Comparison of ENCODE assay signal across 8 mouse cellular contexts in genomic region chr16:58523972-58524850, GRCm38 (mm10). TPM values are rescaled to one million over a fixed set of nuclear protein-coding genes. Genes with fewer than 3 reads are reported as not detected.
A peak's percentile ranks its signal among the peaks of the same experiment; 100 is the strongest.
DNase-seq lines count a peak whose midpoint lies in the region; ATAC-seq lines count a peak whose summit lies in the region.

Gene St3gal6 (minus strand): TSS chr16:58524243.

- H3K27me3 ChIP-seq in intestine, embryonic 14.5 days (replicated peaks; ENCODE audit: control insufficient read depth, insufficient read depth, low read length): no peaks in the 10 kb centered on the region
- H3K27me3 ChIP-seq in midbrain, embryonic 13.5 days: peaks cover 6% of the 10 kb centered on the region; the same call in 1 of the 2 replicates

- peak within 1 kb of the TSS; percentile 55 for H3K4me3 ChIP-seq in intestine, embryonic 14.5 days (ENCODE audit: low read depth, low read length)
- H3K4me3 ChIP-seq in midbrain, embryonic 13.5 days (replicated peaks): peak within 1 kb of the TSS; percentile 68

- 81% methylated on average over 12 of the region's 12 CpGs for WGBS in intestine, embryonic 14.5 days
- WGBS in midbrain, embryonic 13.5 days: 95% methylated on average over 12 of the region's 12 CpGs

- peak within 1 kb of the TSS; percentile 71 for H3K27ac ChIP-seq in intestine, embryonic 14.5 days (ENCODE audit: low read depth)
- H3K27ac ChIP-seq in midbrain, embryonic 13.5 days: peak within 1 kb of the TSS; percentile 68

- H3K4me1 ChIP-seq in intestine, embryonic 14.5 days (replicated peaks; ENCODE audit: control insufficient read depth, insufficient read depth, low read length): peaks cover 6% of the 10 kb centered on the region
- H3K4me1 ChIP-seq in midbrain, embryonic 13.5 days (replicated peaks): peaks cover 7% of the 10 kb centered on the region; the same call in 1 of the 2 replicates

- peak within 1 kb of the TSS; percentile 69 for H3K9ac ChIP-seq in intestine, embryonic 14.5 days (ENCODE audit: low read length)
- peak within 1 kb of the TSS; percentile 83 for H3K9ac ChIP-seq in midbrain, embryonic 13.5 days (replicated peaks)

- peak within 1 kb of the TSS; percentile 86 for H3K4me2 ChIP-seq in intestine, embryonic 14.5 days (ENCODE audit: low read length)
- peak within 1 kb of the TSS; percentile 83 for H3K4me2 ChIP-seq in midbrain, embryonic 13.5 days (replicated peaks)

- H3K9me3 ChIP-seq in intestine, embryonic 14.5 days (ENCODE audit: control insufficient read depth, low read length): peaks cover 6% of the 10 kb centered on the region; the same call in 1 of the 2 replicates
- H3K9me3 ChIP-seq in midbrain, embryonic 13.5 days: peaks cover 3% of the 10 kb centered on the region; the same call in 1 of the 2 replicates

- H3K36me3 ChIP-seq in intestine, embryonic 14.5 days (ENCODE audit: control insufficient read depth, insufficient read depth, low read length): no peaks in the 10 kb centered on the region
- no peaks in the 10 kb centered on the region for H3K36me3 ChIP-seq in midbrain, embryonic 13.5 days

- ATAC-seq in intestine, embryonic 14.5 days (replicated peaks; ENCODE audit: low FRiP score, low TSS enrichment, low read depth): no peak
- no peak for ATAC-seq in midbrain, embryonic 13.5 days

- no peak for DNase-seq in layer of hippocampus, adult 18-20 months (ENCODE audit: low spot score in 2 of 2)
- DNase-seq in layer of hippocampus, adult 11-12 months (ENCODE audit: low spot score): no peak
- DNase-seq in adrenal gland, postnatal 36 days: no peak
- DNase-seq in gastrocnemius, postnatal 25 days: no peak
- no peak for DNase-seq in intestine, embryonic 14.5 days (ENCODE audit: low spot score)
- no peak for DNase-seq in cerebellum, adult 8-10 months
- DNase-seq in right cerebral cortex, adult 2 months (ENCODE audit: low spot score in 2 of 2): no peak

RNA-seq across cellular contexts. Expression of gene St3gal6, which starts in this region (rescaled TPM):
- total RNA-seq in layer of hippocampus, adult 18-20 months (2021): 10 to 100 TPM; 13.8 to 14.1 TPM
- 10 to 100 TPM; 30.3 to 38.5 TPM for total RNA-seq in adrenal gland, postnatal 36 days (2021)
- total RNA-seq in gastrocnemius, postnatal 25 days (2021): 100 to 1,000 TPM in 1 of 2 experiments, 10 to 100 TPM in 1; 92.1 to 102 TPM
- polyA plus RNA-seq in intestine, embryonic 14.5 days (2014; fragmentation: Nextera tagmentation; extraction: Ambion mirVana): 11.2 and 15.0 TPM in 2 replicates
- polyA plus RNA-seq in midbrain, embryonic 13.5 days (2015; fragmentation: Nextera tagmentation; extraction: Ambion mirVana): 8.3 and 9.9 TPM in 2 replicates
